Mouse (Mus musculus) kidney, adult 8-10 months (tissue): ENCODE measurements around the gene Tiam1.
"Not testable (repeated sequence)": the region's sequence is repeated elsewhere in the genome, so short reads cannot be mapped to it uniquely, and the experiment has no call there.

Source experiments
- DNase-seq, 2 experiments: peaks; one replicate each; pipeline ENCODE4 v3.0.0; 2022

Tiam1 gene

DNA sequence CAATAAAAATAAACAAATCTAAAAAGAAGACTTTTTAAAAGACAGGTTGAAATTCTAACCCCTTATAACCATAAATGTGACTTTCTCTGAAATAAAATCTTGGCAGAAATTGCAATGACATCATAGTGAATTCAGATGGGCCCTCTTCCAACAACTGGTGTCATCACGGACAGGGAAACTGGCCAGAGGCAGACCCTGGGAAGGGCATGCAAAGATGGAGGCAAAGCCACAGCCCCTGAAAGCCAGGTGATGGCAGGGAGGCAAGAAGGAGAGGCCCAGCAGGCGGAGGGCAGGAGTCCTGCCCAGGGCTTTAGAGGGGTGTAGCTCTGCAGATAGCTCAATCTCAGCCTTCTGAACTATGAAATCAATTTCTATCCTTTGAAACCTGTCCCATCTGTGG, 39.8 kb downstream of the Tiam1 start:
- DNase-seq, result no peak

DNA sequence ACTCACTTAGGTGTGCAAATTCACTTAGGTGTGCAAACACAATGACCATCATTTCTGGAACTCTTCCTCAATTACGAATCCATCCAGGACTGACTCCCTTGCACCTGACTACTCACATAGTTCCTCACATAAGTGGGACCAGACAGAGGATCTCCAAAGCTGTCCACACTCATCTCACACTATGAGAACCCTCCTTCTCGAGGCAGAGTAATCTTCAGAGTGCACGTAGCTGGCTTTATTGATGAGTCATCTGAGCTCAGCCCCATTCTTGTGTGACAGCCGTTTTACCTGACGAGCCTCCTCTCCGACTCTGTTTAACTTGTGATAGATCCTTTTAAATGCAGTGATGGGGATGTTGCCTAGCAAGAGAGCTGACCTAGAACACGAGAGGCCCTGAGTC, 41.0 kb downstream of the Tiam1 start:
- no peak for DNase-seq

DNA sequence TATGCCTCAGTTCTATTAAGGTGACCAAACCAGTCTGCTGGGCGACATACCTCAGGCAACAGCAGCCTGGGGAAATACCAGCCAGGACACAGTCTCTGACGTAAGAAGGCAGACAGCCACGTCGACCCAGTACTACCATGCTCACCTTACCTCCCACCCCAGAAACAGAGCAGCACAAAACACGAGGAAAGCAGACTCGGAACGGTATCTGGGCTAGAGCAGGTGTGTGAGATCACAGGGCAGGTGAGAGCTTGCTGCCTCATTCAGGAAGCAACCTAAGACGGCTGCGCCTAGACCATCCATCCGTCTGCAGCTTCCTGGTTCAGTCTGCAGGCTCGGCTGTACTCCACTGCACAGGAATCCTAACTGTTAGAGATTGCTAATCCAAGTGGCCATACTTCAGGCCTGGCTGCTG, 45.4 kb downstream of the Tiam1 start:
- DNase-seq, result peak; percentile 17 to 38

DNA sequence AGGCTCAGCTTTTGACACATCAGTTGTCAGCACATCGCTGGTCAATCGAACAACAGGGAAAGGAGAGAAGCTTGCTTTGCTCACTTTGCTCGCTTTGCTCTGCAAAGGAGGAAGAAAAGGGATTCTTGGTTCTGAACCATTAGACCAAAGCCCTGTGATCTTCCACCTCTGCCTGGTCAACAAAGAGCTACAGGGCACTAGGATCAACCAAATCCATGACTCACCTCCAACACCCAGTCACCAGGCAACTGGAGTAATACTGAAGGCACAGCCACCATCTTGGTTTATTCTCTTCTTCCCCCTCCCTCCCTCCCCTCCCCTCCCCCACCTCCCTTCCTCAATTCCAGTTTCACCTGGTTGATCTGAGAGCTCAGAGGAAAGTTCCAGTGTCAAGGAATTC, 45.8 kb downstream of the Tiam1 start:
- DNase-seq, result no peak

DNA sequence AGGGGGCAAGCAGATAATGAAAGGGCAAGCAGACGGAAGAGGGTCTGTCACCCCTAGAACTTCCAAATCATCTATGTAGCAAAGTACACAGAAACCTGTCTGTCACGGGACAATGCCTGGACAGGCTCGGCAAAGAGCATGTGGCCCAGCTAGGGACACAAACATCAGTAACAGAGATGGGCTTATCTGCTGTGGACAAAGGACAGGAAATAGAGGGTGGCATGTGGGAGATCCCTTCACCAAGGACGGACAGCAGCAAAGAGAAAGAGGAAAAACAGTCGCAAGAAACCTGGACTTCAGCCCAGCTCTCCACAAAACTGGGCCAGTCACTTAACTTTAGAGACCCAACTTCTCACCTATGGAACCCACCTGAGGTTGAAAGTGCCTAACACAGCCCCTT, 47.6 kb downstream of the Tiam1 start:
- DNase-seq, result no peak

DNA sequence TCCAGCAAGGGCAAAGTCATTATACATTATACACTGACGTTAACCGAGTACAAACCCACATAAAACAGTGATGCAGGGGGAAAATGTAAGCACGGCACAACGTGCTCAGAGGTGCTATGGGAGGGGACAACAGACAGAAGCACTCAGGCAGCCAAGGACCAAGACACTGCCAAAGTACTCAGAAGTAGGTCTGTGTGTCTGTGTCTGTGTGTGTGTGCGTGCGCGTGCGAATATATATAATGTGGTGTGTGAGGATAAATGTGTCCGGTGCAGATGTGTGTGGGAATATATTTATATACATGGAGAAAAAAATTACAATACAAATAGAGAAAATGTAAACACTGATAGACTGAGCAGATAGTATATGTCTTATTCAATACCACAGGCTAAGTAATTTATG, 50.6 kb downstream of the Tiam1 start:
- no peak for DNase-seq

DNA sequence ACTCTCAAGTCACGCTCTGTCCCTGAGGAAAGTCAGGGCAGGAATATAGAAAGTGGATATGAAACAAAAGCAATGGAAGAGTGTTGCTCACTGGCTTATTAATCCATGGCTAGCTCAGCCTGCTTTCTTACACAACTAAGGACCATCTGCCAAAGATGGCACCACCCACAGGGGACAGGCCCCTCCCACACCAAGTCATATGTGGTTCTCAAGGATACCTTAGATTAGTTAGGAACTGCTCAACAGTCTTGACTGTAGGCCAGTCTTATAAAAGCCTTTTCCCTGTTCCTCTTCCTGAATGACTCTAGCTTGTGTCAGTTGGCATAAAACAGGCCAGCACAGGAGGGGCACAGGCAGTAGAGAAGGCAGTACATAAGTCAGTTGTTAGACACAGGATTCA, 51.7 kb downstream of the Tiam1 start:
- DNase-seq, result no peak

DNA sequence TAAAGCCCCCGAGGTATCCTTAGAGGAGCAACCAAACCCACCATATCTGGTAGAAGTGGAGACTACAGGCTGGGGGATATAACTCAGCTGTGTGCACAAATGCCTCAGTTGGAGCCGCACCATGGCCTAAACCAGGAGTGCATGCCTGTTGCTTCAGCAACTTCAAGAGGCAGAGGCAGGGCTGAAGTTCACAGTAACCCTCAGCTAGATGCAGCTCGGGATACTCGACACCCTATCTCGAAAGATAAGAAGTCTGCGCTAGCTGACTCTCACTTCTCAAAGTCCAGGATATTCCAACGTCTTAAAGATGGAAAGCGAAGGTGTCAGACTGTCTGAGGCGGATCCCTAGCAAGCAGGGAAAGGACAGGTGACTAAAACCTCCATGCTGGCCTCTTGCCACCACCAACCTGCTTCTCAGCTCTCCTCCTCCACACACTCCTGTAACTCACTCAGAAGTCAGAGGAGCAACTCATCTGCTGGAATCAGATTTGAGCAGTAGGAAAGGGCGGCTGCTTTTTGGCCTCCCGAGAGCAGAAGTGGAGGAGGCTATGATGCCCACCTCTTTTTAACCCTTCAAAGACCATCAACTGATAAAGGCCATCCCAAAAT, 52.4 kb downstream of the Tiam1 start:
- DNase-seq, result no peak

DNA sequence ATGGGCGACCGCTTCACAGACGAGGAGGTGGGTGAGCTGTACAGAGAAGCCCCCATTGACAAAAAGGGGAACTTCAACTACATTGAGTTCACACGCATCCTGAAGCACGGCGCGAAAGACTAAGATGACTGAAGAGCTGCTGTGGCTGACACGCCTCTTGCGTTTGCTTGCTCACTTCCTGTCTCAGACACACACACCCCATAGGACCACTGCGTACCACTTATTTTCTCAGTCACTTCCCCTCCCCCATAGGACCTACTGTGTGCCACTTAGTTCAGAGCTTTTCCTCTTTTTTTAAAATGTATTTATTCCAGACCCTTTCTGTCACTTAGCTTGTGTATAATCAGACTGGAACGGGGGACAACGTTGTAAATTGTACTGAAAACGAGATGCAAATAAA, 53.2 kb downstream of the Tiam1 start:
- DNase-seq, result no peak

DNA sequence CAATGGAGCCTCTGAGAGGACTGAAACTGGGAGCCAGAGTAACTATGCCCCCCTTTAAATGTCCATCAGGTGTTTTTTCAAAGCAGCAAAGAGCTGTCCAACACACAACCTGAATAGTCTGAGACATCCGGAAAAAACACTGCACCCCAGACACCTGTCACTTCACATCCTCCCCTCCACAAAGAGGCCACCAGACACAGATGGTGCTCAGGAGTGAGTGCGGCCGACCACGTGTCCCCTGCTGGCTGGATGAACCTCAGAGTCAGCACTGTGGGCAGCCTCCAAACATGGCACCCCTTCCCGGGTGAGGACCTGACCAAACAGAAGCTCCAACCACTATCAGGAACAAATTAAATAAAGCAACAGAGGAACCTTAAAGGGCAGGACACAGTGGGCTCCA, 56.3 kb downstream of the Tiam1 start:
- no peak for DNase-seq

DNA sequence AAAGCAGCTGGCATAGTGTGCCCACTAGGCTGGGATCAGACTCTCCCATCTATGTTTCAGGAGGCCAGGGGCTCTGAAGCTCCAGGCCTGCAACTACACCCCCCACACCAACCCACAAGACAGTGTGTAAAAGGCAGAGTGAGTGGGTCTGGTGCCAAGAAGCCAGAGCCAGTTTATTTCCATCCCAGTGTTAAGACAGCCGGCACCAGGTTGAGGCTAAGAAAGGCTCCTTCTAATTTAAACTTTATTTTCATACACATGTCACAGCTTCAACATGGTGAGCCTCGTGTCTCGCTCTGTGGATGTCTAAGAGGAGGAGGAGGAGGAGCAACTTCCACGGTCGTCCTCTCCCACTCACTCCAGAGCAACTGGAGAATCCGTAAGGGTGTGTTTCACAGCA, 57.5 kb downstream of the Tiam1 start:
- no peak for DNase-seq

DNA sequence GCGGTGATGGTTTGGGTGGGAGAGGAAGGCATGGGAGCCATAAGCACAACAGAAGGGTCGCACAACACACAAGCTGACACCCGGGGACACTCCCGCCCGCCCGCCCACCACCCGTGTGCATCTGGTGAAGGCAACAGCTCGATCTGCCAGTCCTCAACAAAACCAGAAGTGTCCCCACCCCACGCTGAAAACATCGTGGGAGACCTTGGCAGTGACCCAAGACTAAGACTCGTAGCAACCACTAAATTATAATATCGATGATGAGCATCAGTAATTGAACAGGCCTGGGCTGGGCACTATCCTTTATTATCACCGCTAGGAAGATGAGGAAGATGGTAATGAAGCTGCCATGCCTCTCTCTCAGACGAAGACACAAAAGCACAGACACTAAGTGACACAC, 58.0 kb downstream of the Tiam1 start:
- no peak for DNase-seq

DNA sequence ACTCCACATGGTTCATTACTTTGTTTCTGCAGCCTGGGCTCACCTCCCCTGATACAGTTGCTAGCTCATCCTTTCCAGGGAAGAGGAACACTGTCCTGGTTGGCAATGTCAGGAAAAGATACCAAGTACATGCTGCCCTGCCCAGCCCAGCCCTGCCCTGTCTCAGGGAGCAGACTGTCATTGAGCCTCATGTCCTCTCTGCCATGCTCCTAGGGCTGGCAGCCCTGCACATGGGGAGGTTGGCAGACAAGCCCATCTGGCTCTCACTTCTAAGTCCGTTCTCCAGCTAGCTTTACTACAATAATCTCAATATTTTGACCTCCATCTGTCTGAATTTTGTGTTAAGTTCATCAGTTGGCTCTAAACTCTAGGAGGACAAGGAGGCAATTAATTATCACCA, 62.4 kb downstream of the Tiam1 start:
- no peak for DNase-seq

DNA sequence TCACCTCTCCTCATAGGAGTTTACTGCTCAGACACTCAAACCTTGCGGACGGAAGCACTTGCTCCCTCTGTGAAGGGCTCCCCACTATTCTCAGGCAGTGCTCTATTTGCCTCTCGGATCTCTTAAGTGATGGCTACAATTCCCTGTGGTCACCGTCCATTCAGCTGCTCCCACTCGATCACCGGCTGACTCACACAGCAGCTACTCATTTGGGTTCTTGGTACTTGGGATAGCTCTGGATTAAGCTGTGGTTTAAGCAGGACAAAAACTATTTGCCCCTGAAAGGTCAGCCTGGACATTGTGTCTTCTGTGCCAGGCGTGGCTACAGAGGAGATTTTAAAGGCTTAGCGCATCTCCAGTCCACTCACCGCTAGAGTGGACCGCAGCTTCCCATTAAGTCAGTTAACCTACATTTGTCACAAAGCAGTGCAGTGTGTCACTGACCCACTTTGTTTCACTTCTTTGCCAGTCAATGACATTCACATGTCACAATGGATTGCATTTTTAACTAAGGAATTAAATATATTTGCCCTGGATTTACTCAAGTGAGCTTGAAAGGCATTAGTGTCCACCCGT, 64.7 kb downstream of the Tiam1 start:
- DNase-seq, result no peak

DNA sequence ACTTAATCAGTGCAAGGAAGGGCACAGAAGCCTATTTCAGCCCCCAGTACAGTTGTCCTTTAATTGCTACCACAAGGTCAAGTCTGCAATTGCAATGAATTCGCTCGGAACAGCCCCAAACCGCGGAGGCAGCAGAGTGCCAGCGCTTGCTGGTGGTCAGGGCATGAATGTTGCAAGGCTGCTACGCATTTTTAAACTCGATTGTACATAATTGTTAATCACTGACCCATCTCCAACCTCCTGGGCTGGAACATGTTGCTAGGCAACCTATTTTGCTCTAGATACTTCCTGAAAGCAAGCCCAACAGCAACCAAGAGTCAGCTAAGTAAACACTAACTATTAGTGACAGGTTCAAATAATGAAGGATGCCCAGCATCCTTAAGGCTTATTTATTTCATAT, 70.1 kb downstream of the Tiam1 start:
- DNase-seq, result peak; percentile 48 to 69

DNA sequence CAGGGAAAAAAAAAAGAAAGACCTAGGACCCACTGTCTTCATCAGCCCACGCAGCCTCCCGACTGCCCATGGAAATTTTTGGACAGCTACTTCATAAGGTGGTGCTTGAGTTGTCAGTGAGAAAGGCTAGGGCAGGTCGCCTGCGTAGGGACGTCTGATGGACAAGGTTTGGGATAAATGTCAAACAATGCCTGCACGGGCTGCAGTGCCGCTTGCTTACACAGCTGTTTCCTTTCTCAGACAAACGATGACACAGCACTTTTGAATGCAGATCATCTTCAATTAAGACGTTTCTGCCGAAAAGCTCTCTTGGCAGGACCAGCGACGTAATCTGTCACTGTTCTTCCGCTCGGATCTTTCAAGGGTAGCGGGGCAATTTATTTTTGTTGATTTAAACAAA, 70.9 kb downstream of the Tiam1 start:
- DNase-seq, result peak in 1 of 2 experiments; percentile 25

DNA sequence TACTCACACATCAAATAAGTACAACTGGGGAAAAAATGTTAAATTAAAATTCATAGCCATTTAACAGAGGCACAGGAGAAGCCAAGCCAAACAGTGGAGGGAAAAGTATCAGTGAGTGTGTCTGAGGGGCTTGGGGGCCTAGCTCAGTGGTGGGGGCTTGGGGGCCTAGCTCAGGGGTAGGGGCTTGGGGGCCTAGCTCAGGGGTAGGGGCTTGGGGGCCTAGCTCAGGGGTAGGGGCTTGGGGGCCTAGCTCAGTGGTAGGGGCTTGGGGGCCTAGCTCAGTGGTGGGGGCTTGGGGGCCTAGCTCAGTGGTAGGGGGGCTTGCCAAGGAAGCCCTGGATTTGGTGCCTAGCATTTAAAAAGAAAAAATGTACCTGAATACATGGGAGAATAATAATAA, 72.4 kb downstream of the Tiam1 start:
- DNase-seq, result not testable (repeated sequence)

DNA sequence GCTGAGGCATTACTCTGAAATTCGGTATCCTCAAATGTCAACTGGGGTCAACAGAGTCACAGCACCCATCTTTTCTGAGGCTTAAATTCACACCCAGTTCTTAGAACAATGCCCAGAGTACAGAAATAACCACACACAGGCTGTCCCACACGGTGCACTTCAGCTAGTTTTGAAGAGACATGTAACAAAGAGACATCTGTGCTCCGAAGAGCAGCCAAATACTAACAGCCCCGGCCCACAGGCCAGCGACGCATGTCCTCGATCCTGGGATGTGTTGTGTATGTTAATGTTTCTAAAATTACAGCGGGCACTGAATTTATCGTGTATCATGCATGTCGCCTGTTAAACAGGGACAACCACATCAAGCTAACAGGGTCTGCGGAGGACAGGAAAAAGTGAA, 73.5 kb downstream of the Tiam1 start:
- no peak for DNase-seq

DNA sequence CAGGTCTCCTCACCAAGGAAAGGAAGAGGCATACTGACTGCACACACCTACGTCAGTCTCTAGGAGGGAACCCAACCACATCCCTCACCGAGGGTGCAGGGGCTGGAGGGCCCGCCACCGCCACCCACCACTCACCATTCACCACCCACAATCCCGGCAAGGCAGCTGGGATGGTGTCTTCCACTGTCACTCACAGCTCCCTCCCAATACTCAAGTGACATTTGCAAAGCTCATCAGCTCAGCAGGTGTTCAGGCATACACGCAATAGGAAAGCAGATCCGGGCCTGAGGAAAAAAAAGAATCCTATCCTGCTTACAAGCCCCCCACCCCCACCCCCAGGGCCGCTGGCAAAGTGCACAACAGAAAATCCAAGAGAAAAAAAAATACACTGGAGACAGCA, 74.4 kb downstream of the Tiam1 start:
- DNase-seq, result no peak

DNA sequence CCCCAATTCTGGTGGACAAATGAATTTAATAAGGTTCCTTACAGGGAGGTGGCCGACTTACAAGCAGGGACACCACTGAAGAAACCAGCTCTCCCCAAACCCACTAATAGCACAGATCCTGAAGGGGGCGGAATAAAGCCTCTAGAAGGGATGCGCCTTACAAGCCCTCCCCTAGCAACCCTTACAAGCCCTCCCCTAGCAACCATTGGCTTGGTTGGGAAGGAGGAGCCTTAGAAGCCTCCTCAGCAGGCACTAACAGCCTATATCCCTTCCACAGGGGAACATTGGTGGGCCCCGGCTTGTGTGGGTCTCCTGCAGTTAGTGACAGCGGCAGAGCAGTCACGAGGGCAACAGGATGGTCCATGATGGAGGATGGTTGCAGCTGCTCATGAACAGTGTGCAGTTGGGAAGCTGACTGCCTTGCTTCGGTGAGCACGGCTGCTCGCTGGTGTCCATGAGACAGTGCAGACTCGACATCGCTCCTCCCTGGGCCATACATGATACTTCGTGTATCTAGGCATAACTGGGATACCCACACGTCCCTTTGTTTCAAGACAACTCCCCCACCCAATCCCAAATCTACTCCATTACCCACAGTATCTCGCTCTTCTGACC, 90.6 kb downstream of the Tiam1 start:
- DNase-seq, result no peak

DNA sequence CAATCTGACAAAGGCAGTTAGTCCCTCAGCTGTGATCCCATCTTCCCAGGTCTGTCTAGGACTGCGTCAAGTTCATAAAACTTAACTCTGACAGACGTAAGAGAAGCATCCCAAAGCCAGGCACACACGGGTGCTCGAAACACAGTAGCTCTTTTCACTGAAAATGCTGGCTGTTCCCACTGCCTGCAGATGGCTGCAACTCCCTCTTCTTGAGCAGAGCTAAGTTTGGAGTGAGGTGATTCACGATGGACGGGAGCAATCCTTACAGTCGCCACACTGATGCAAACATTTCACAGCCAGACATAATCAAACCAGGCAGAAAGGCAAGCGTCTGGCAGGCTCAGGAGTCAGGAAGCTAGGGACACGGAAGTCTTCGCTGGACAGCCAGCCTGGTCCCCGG, 91.2 kb downstream of the Tiam1 start:
- no peak for DNase-seq

DNA sequence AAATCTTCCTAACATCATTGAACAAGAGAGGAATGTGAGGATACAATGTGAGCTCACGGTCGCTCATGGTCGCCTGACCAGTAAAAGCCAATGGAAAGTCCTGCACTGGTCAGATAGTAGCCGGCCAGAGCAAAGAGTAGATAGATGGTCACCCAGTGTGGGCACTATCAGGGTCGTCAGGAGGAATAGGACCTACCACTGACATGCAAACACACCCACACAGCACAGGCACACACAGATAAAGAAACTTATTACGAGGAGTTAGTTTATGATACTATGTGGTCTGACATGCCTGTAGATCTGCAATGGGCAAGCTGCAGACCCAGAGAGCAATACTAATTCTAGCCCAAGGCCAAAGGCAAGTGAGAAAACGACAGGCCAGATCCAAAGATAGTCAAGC, 92.5 kb downstream of the Tiam1 start:
- no peak for DNase-seq

DNA sequence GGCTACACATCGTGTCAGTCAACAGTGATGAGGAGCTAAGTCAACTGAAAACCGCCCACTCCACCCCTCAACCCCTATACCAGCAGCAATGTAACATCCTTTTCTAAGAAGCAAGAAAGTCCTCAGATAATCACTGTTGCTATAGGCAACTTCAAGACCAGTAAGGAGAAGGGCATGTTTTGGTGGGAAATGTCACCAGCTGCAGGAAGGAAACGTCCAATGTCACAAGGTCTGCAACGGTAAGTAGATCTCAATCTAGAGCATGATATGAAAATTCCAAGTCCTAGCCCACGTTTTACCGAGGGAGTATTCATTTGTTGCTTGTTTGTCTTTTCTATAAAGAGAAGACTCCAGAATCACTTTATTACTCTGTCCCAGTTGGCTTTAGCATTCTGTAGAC, 95.7 kb downstream of the Tiam1 start:
- no peak for DNase-seq

DNA sequence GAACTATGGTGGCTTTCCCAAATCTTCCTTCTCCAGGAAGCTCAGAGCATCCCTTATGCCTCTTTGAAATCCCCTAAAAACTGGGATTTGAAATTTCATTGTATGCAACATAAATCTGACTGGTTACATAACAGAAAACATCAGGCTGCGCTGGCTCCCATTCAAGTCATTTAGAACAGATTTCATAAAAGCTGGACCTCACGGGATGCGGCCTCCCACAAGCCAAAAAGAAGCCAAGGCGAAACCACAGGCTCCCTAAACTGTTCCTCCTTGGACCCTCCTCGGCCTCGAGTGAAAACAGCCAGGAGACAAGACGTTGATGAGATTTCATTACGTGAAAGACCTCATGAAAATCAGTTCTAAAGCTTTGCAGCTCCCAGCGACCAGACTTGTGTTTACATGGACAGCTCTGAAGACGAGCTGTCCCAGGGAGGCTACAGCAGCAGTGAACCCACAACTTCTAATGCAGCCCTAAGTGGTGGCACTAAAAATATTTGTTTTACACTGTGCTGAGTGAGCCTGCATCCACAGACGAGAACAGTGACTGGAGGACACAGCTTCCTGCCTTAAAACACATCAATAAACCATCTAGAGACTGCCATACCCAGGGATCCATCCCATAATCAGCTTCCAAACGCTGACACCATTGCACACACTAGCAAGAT, 96.9 kb downstream of the Tiam1 start:
- peak; percentile 2 to 5 for DNase-seq
